Comparison of ENCODE assay signal across 7 mouse cellular contexts in genomic region chr9:69289056-69290017, GRCm38 (mm10).
DNase-seq lines count a peak whose midpoint lies in the region; ATAC-seq and TF ChIP-seq lines count a peak whose summit lies in the region.

No protein-coding gene starts in this region.

- no peak for TF ChIP-seq CTCF in midbrain, postnatal 0 days (IDR thresholded peaks at IDR 0.05)

- WGBS in embryonic facial prominence, embryonic 15.5 days, result 1% methylated on average over 59 of the region's 59 CpGs
- under 1% methylated on average over 50 of the region's 59 CpGs for WGBS in heart, embryonic 11.5 days (ENCODE audit: insufficient replicate concordance)
- WGBS in kidney, embryonic 15.5 days, result 1% methylated on average over 55 of the region's 59 CpGs
- WGBS in midbrain, postnatal 0 days, result under 1% methylated on average over 49 of the region's 59 CpGs

- peaks cover 26% of the 10 kb centered on the region for H3K4me1 ChIP-seq in embryonic facial prominence, embryonic 15.5 days
- H3K4me1 ChIP-seq in heart, embryonic 11.5 days (ENCODE audit: control insufficient read depth, insufficient read depth, low read length), result 0 out of 2 replicates have a peak, but pooled peaks cover 5% of the 10 kb centered on the region
- peaks cover 26% of the 10 kb centered on the region for H3K4me1 ChIP-seq in kidney, embryonic 15.5 days
- no peaks in the 10 kb centered on the region; the same call in 1 of the 2 replicates for H3K4me1 ChIP-seq in midbrain, postnatal 0 days (ENCODE audit: insufficient read depth, low read length)

- peak; percentile 55 to 77 for DNase-seq in adrenal gland, postnatal 4 days (ENCODE audit: low spot score in 2 of 2)
- peak; percentile 76 for DNase-seq in liver
- peak; percentile 87 for DNase-seq in midbrain, postnatal 0 days (ENCODE audit: low spot score)
- peak; percentile 13 to 61 for DNase-seq in spleen, postnatal 10 days (ENCODE audit: low spot score in 2 of 2)

- no peaks in the 10 kb centered on the region for H3K27me3 ChIP-seq in embryonic facial prominence, embryonic 15.5 days
- peaks cover 13% of the 10 kb centered on the region for H3K27me3 ChIP-seq in heart, embryonic 11.5 days (ENCODE audit: control insufficient read depth, insufficient read depth, low read length)
- H3K27me3 ChIP-seq in kidney, embryonic 15.5 days, result peaks cover 24% of the 10 kb centered on the region
- H3K27me3 ChIP-seq in midbrain, postnatal 0 days (ENCODE audit: insufficient read depth, low read length), result no peaks in the 10 kb centered on the region

- H3K36me3 ChIP-seq in embryonic facial prominence, embryonic 15.5 days, result no peaks in the 10 kb centered on the region
- no peaks in the 10 kb centered on the region for H3K36me3 ChIP-seq in heart, embryonic 11.5 days (ENCODE audit: control insufficient read depth, insufficient read depth, low read length)
- no peaks in the 10 kb centered on the region for H3K36me3 ChIP-seq in kidney, embryonic 15.5 days
- no peaks in the 10 kb centered on the region for H3K36me3 ChIP-seq in midbrain, postnatal 0 days (ENCODE audit: insufficient read depth, low read length)

- peak overlapping the region; percentile 59 for H3K9ac ChIP-seq in embryonic facial prominence, embryonic 15.5 days
- H3K9ac ChIP-seq in heart, embryonic 11.5 days (ENCODE audit: low read depth, low read length), result peak overlapping the region; percentile 81
- peak overlapping the region; percentile 65 for H3K9ac ChIP-seq in kidney, embryonic 15.5 days
- H3K9ac ChIP-seq in midbrain, postnatal 0 days (replicated peaks; ENCODE audit: low read length, poor library complexity, severe bottlenecking), result peak overlapping the region; percentile 71

- H3K9me3 ChIP-seq in embryonic facial prominence, embryonic 15.5 days (replicated peaks), result no peaks in the 10 kb centered on the region
- no peaks in the 10 kb centered on the region for H3K9me3 ChIP-seq in heart, embryonic 11.5 days (replicated peaks; ENCODE audit: control insufficient read depth, low read length)
- no peaks in the 10 kb centered on the region for H3K9me3 ChIP-seq in kidney, embryonic 15.5 days (replicated peaks)
- H3K9me3 ChIP-seq in midbrain, postnatal 0 days (ENCODE audit: low read length), result no peaks in the 10 kb centered on the region

- H3K27ac ChIP-seq in embryonic facial prominence, embryonic 15.5 days (replicated peaks), result peak overlapping the region; percentile 82
- H3K27ac ChIP-seq in heart, embryonic 11.5 days (ENCODE audit: low read depth, low read length), result peak overlapping the region; percentile 66
- H3K27ac ChIP-seq in kidney, embryonic 15.5 days, result peak overlapping the region; percentile 76
- H3K27ac ChIP-seq in midbrain, postnatal 0 days (ENCODE audit: low read depth, low read length), result peak overlapping the region; percentile 65

- peak overlapping the region; percentile 74 for H3K4me3 ChIP-seq in embryonic facial prominence, embryonic 15.5 days (replicated peaks)
- H3K4me3 ChIP-seq in heart, embryonic 11.5 days (ENCODE audit: low read depth, low read length), result peak overlapping the region; percentile 77
- H3K4me3 ChIP-seq in kidney, embryonic 15.5 days (replicated peaks), result peak overlapping the region; percentile 78
- peak overlapping the region; percentile 83 for H3K4me3 ChIP-seq in midbrain, postnatal 0 days (ENCODE audit: low read depth, low read length)

- ATAC-seq in embryonic facial prominence, embryonic 15.5 days (ENCODE audit: insufficient number of reproducible peaks, low FRiP score, low TSS enrichment, low read depth), result peak; percentile 92
- ATAC-seq in heart, embryonic 11.5 days (replicated peaks; ENCODE audit: insufficient number of reproducible peaks, low FRiP score, low TSS enrichment), result peak; percentile 85
- ATAC-seq in kidney, embryonic 15.5 days (replicated peaks; ENCODE audit: low FRiP score), result peak; percentile 96
- peak; percentile 90 for ATAC-seq in midbrain, postnatal 0 days (ENCODE audit: low FRiP score)

- peak overlapping the region; percentile 94 for H3K4me2 ChIP-seq in embryonic facial prominence, embryonic 15.5 days (replicated peaks)
- H3K4me2 ChIP-seq in heart, embryonic 11.5 days, result peak overlapping the region; percentile 97
- H3K4me2 ChIP-seq in kidney, embryonic 15.5 days, result peak overlapping the region; percentile 97
- H3K4me2 ChIP-seq in midbrain, postnatal 0 days (ENCODE audit: low read depth, low read length, poor library complexity, severe bottlenecking), result peak overlapping the region; percentile 95

Comparison
In these comparisons a context has a peak if more than half of its experiments do, and no peak if none do; other contexts are left out.
1. Peak in every context shown above with its lines: DNase-seq, ATAC-seq, H3K4me3 ChIP-seq and H3K27ac ChIP-seq.
2. DNase-seq: peak in every context shown above with its lines; median percentile 87 in midbrain, postnatal 0 days; 76 in liver; 66 in adrenal gland, postnatal 4 days; 37 in spleen, postnatal 10 days.